Mouse (Mus musculus) small intestine, adult 2 months (tissue): ENCODE results near the gene Slc30a5. TPM values are rescaled to one million over a fixed set of nuclear protein-coding genes. Genes with fewer than 3 reads are reported as not detected.

Source experiments
- H3K27ac ChIP-seq: fragments of 200-500 bp; 2 replicates; pipeline ENCODE4 v1.5.1; 2012; ENCODE audit warnings: low read depth, low read length, control low read depth, inconsistent platforms; ENCODE audit not compliant: insufficient read depth
- H3K27me3 ChIP-seq: fragments of 200-500 bp; 2 replicates; pipeline ENCODE4 v1.6.1; 2012; ENCODE audit warnings: mild to moderate bottlenecking, moderate library complexity, low read length, inconsistent platforms; ENCODE audit not compliant: control insufficient read depth, insufficient read depth
- H3K36me3 ChIP-seq: fragments of 200-500 bp; 2 replicates; pipeline ENCODE4 v1.6.1; 2012; ENCODE audit warnings: mild to moderate bottlenecking, low read length, control low read depth, inconsistent platforms; ENCODE audit not compliant: control insufficient read depth, insufficient read depth
- H3K4me1 ChIP-seq: fragments of 200-500 bp; 2 replicates; pipeline ENCODE4 v1.6.1; 2012; ENCODE audit warnings: low read length, inconsistent platforms, mixed read lengths; ENCODE audit not compliant: control insufficient read depth, insufficient read depth, insufficient read length
- H3K4me3 ChIP-seq: fragments of 200-500 bp; 2 replicates; pipeline ENCODE4 v1.5.1; 2012; ENCODE audit warnings: low read depth, mild to moderate bottlenecking, control low read depth, inconsistent platforms, low read length, moderate library complexity
- CTCF ChIP-seq: fragments of 200-500 bp; IDR thresholded peaks from 2 replicates; pipeline ENCODE4 v1.5.1; 2012; ENCODE audit warnings: low read depth, mild to moderate bottlenecking, control low read depth, inconsistent platforms, low read length, moderate library complexity, mixed read lengths; ENCODE audit not compliant: insufficient replicate concordance, insufficient read length; ENCODE audit errors: extremely low read depth
- POLR2A ChIP-seq: fragments of 200-500 bp; IDR thresholded peaks from 2 replicates; pipeline ENCODE4 v1.6.1; 2012; ENCODE audit warnings: low read depth, mild to moderate bottlenecking, control low read depth, inconsistent platforms, low read length, moderate library complexity
- WGBS: fragments of 180-500 bp; shearing (Covaris S2); methylation state at CpG from one replicate; pipeline ENCODE4 v1.1.7; 2018; 5-methylcytosine and 5-hydroxymethylcytosine counted together
- polyA plus RNA-seq: library from polyadenylated mRNA; depleted of rRNA; stranded (reverse); fragments of >200 nt; gene quantifications from 2 replicates; pipeline ENCODE4 v1.2.3, GENCODE M21; 2012; rRNA removed

The Slc30a5 gene
- polyA plus RNA-seq: 14.0 and 24.7 TPM in 2 replicates

DNA sequence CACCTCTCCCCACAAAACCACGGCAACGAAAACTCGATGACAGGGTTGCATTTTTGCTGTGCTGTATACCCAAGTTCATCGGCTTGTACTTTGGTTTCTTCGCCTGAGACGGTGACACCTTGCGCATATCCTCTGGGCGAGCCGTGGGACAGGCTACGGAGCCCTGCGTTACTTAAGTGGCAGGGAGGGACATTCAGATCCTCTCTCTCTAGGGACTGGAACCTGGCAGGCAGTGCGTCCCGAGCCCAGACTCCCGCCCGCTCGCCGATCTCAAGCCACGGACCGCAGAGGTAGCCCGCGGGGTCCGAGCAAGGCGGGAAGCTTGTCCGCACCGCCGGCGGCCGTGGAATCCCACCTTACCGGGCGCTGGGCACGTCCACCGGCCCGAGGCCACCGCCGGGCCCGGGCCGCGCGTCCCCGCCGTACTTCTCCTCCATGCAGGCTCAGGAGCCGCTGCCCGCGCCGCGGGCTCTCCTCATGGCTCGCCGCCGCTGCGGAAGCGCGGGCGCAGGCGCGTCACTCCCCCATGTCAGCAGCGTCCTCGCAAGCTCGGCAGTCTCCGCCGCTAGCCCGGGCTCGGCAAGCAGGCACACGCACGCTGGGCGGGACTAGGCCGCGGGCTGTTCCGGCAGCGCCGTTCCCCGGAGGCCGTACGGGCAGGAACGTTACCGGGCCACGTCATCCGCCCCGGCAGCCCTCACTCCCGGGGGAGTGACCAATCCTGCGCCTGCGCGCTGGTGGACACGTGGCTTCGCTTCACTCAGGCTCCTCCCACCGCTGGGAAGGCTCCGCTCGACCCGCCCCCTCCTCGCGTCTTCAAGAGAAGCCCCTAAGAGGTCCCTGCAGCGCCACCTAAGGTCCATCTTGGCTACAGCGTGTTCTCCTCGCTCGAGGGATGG, at the start of gene Slc30a5:
Slc30a5 (minus strand) TSS at position 687 of the 899 bp plus-strand sequence.
- WGBS: under 1% methylated on average over 93 of the region's 94 CpGs
- Histone ChIP-seq H3K4me3 (peak within 1 kb of the TSS; percentile 96), H3K4me1 (peaks cover 12% of the 10 kb centered on the region), H3K27ac (peak within 1 kb of the TSS; percentile 95), H3K27me3 (no peaks in the 10 kb centered on the region), H3K36me3 (peaks cover 9% of the 10 kb centered on the region)
- TF ChIP-seq CTCF: peak; percentile 85
- TF ChIP-seq POLR2A: peak; percentile 78

GRCm38 (mm10) chr13:100881944-100882343, 48.7 kb upstream of the Slc30a5 start:
- Histone ChIP-seq H3K36me3 (no peaks in the 10 kb centered on the region), H3K4me1 (no peaks in the 10 kb centered on the region; the same call in 1 of the 2 replicates), H3K4me3 (no peak overlapping the region), H3K27me3 (no peaks in the 10 kb centered on the region; the same call in 1 of the 2 replicates), H3K27ac (no peak overlapping the region)
- 50% methylated on average over 2 of the region's 2 CpGs for WGBS
- TF ChIP-seq CTCF: no peak
- TF ChIP-seq POLR2A: no peak

DNA sequence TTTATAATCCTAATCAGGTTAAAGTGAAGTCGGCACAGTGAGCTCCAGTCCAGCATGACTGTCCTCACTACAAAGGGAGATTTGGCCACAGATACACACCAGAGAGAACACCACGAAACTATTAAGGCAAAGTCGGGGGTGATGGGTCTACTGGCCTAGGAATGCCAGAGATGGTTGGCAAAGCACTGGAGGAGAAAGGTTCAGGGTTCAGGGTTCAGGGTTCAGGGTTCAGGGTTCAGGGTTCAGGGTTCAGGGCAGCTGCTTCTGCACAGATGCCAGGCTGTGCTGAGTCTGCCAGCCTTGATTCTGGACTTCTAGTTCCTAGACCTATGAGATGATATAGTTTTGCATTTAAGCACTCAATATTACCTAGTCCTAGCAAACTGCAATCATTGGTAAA, 46.6 kb upstream of the Slc30a5 start:
- no peaks in the 10 kb centered on the region for H3K36me3 ChIP-seq
- TF ChIP-seq CTCF (no peak), POLR2A (no peak)
- H3K4me1 ChIP-seq: no peaks in the 10 kb centered on the region; the same call in 1 of the 2 replicates
- no peak overlapping the region for H3K27ac ChIP-seq
- no peak overlapping the region for H3K4me3 ChIP-seq
- H3K27me3 ChIP-seq: no peaks in the 10 kb centered on the region; the same call in 1 of the 2 replicates
- WGBS: 78% methylated on average over 3 of the region's 3 CpGs

- Histone ChIP-seq H3K27ac (no peak overlapping the region), H3K4me3 (no peak overlapping the region), H3K36me3 (no peaks in the 10 kb centered on the region), H3K4me1 (no peaks in the 10 kb centered on the region; the same call in 1 of the 2 replicates), H3K27me3 (no peaks in the 10 kb centered on the region; the same call in 1 of the 2 replicates)
- WGBS: 76% methylated on average over 3 of the region's 3 CpGs
- TF ChIP-seq CTCF (no peak), POLR2A (no peak)
These were observed 46.1 kb upstream of the Slc30a5 start for GRCm38 (mm10) chr13:100879326-100879725.

DNA sequence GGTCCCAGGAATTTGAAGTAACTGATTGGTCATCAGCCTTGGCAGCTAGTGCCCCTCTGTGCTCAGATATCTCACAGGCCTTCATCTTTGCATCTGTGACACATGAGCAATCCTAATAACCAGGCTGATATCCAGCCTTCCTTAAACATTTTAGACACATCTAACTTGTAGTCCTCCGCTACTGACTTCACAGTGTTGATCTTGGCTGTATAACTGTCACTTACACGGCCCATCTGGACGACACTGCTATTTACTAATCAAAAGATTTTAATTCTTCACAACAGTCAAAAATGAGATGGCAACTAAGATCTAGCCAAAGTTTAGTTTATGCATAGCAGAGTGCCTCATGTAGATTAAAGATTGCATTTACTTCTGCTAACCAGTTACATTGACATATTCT, 45.0 kb upstream of the Slc30a5 start:
- Histone ChIP-seq H3K27ac (no peak overlapping the region), H3K4me3 (no peak overlapping the region), H3K27me3 (no peaks in the 10 kb centered on the region; the same call in 1 of the 2 replicates), H3K4me1 (no peaks in the 10 kb centered on the region; the same call in 1 of the 2 replicates), H3K36me3 (no peaks in the 10 kb centered on the region)
- TF ChIP-seq POLR2A: no peak
- no peak for TF ChIP-seq CTCF
- WGBS: 65% methylated on average over 3 of the region's 3 CpGs

DNA sequence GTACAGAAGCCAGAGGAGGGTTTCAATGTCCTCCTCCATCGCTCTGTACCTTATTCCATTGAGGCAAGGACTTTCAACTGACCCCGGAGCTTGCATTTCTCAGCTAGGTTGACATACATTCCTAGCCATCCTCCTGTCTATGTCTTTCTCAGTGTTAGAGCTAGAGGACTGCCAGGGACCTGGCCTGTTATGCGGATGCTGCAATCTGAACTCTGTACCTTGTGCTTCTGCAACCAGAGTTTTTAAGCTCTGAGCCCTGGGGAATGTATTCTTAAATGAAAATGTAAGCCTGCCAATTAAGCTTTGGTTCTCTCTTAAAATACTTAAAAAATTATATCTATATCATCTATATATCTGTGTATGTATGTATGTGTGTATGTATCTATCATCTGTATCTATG, 44.5 kb upstream of the Slc30a5 start:
- Histone ChIP-seq H3K27me3 (no peaks in the 10 kb centered on the region; the same call in 1 of the 2 replicates), H3K36me3 (no peaks in the 10 kb centered on the region), H3K4me1 (no peaks in the 10 kb centered on the region; the same call in 1 of the 2 replicates), H3K4me3 (no peak overlapping the region), H3K27ac (no peak overlapping the region)
- WGBS: 90% methylated on average over 3 of the region's 3 CpGs
- no peak for TF ChIP-seq CTCF
- TF ChIP-seq POLR2A: no peak

DNA sequence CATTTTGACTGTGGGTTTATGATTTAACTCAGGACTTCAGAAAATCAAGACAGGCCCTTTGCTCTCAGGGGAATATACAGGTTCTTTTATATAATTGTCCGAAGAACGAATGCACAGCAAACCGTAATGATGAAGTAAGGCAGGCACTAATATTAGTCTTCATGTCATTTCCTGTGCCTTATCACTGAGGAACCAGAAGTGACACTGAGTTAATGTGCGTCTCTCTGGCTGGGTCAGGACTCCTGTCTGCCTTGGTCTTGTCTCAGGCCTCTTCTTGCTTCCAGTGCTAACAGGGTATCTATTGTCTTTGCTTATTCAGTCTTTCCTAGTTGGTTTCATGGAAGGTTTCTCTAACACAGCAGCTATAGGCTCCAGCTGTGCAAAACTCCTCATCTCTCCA, 41.9 kb upstream of the Slc30a5 start:
- H3K4me1 ChIP-seq: no peaks in the 10 kb centered on the region
- TF ChIP-seq POLR2A: no peak
- no peak for TF ChIP-seq CTCF
- no peaks in the 10 kb centered on the region for H3K36me3 ChIP-seq
- H3K27me3 ChIP-seq: no peaks in the 10 kb centered on the region; the same call in 1 of the 2 replicates
- WGBS: 72% methylated on average over 4 of the region's 4 CpGs
- no peak overlapping the region for H3K4me3 ChIP-seq
- H3K27ac ChIP-seq: no peak overlapping the region
